Mouse (Mus musculus): ENCODE measurements at regions not wholly inside any gene's neighbourhood (a gene's known extent, or its start where the extent isn't known, plus 50 kb on each side); places are given as distances from the start of the nearest gene placed in this dataset.

GRCm38 (mm10) chr6:148539207-148539960 lies 95.2 kb upstream of the Tmtc1 start:
- Histone ChIP-seq H3K9me3 (replicated peaks; ENCODE audit: control insufficient read depth, low read length, poor library complexity, severe bottlenecking) (0 out of 2 replicates have a peak, but pooled peaks cover 3% of the 10 kb centered on the region), H3K9ac (ENCODE audit: low read depth, low read length) (no peak overlapping the region), H3K27ac (ENCODE audit: low read length) (no peak overlapping the region), H3K27me3 (ENCODE audit: control insufficient read depth, insufficient read depth, low read depth, low read length) (no peaks in the 10 kb centered on the region), H3K4me2 (ENCODE audit: low read length) (no peak overlapping the region), H3K36me3 (ENCODE audit: control insufficient read depth, insufficient read depth, low read length) (no peaks in the 10 kb centered on the region), H3K4me3 (ENCODE audit: low read depth, low read length) (no peak overlapping the region), H3K4me1 (ENCODE audit: control insufficient read depth, insufficient read depth, low read length) (peaks cover 3% of the 10 kb centered on the region; the same call in 1 of the 2 replicates)
- WGBS: 41% methylated on average over 4 of the region's 4 CpGs
- no peak for ATAC-seq

- Histone ChIP-seq H3K36me3 (ENCODE audit: control insufficient read depth, insufficient read depth, low read length) (no peaks in the 10 kb centered on the region), H3K9me3 (replicated peaks; ENCODE audit: control insufficient read depth, low read length, poor library complexity, severe bottlenecking) (0 out of 2 replicates have a peak, but pooled peaks cover 3% of the 10 kb centered on the region), H3K27me3 (ENCODE audit: control insufficient read depth, insufficient read depth, low read depth, low read length) (no peaks in the 10 kb centered on the region), H3K4me2 (ENCODE audit: low read length) (no peak overlapping the region), H3K9ac (ENCODE audit: low read depth, low read length) (no peak overlapping the region), H3K27ac (ENCODE audit: low read length) (no peak overlapping the region), H3K4me3 (ENCODE audit: low read depth, low read length) (no peak overlapping the region), H3K4me1 (ENCODE audit: control insufficient read depth, insufficient read depth, low read length) (no peaks in the 10 kb centered on the region)
- 86% methylated on average over 4 of the region's 4 CpGs for WGBS
- no peak for ATAC-seq
These were observed 90.2 kb upstream of the Tmtc1 start for GRCm38 (mm10) chr6:148534364-148534763.

- no peaks in the 10 kb centered on the region for H3K4me1 ChIP-seq (ENCODE audit: control insufficient read depth, insufficient read depth, low read length)
- no peaks in the 10 kb centered on the region for H3K27me3 ChIP-seq (ENCODE audit: control insufficient read depth, insufficient read depth, low read depth, low read length)
- H3K4me2 ChIP-seq (ENCODE audit: low read length): no peak overlapping the region
- no peak overlapping the region for H3K9ac ChIP-seq (ENCODE audit: low read depth, low read length)
- ATAC-seq: no peak; the same call in 1 of the 2 replicates
- H3K27ac ChIP-seq (ENCODE audit: low read length): no peak overlapping the region
- 93% methylated on average over 1 of the region's 1 CpGs for WGBS
- 0 out of 2 replicates have a peak, but pooled peaks cover 3% of the 10 kb centered on the region for H3K9me3 ChIP-seq (replicated peaks; ENCODE audit: control insufficient read depth, low read length, poor library complexity, severe bottlenecking)
- no peaks in the 10 kb centered on the region for H3K36me3 ChIP-seq (ENCODE audit: control insufficient read depth, insufficient read depth, low read length)
- no peak overlapping the region for H3K4me3 ChIP-seq (ENCODE audit: low read depth, low read length)
These were observed 86.9 kb upstream of the Tmtc1 start for GRCm38 (mm10) chr6:148531068-148531467.

- no peaks in the 10 kb centered on the region for H3K27me3 ChIP-seq (ENCODE audit: control insufficient read depth, insufficient read depth, low read depth, low read length)
- no peaks in the 10 kb centered on the region for H3K36me3 ChIP-seq (ENCODE audit: control insufficient read depth, insufficient read depth, low read length)
- H3K4me2 ChIP-seq (ENCODE audit: low read length): no peak overlapping the region
- WGBS: 73% methylated on average over 2 of the region's 2 CpGs
- no peaks in the 10 kb centered on the region for H3K4me1 ChIP-seq (ENCODE audit: control insufficient read depth, insufficient read depth, low read length)
- no peak overlapping the region for H3K9ac ChIP-seq (ENCODE audit: low read depth, low read length)
- no peak overlapping the region for H3K27ac ChIP-seq (ENCODE audit: low read length)
- H3K4me3 ChIP-seq (ENCODE audit: low read depth, low read length): no peak overlapping the region
- no peak for ATAC-seq
- H3K9me3 ChIP-seq (replicated peaks; ENCODE audit: control insufficient read depth, low read length, poor library complexity, severe bottlenecking): no peaks in the 10 kb centered on the region
These were observed 84.4 kb upstream of the Tmtc1 start for GRCm38 (mm10) chr6:148528611-148529010.

- no peaks in the 10 kb centered on the region for H3K27me3 ChIP-seq (ENCODE audit: control insufficient read depth, insufficient read depth, low read depth, low read length)
- WGBS: 88% methylated on average over 1 of the region's 1 CpGs
These were observed 78.7 kb upstream of the Tmtc1 start for GRCm38 (mm10) chr6:148522893-148523292.

GRCm38 (mm10) chr6:148517536-148518245 lies 73.5 kb upstream of the Tmtc1 start:
- Histone ChIP-seq H3K4me3 (ENCODE audit: low read depth, low read length) (no peak overlapping the region), H3K9ac (ENCODE audit: low read depth, low read length) (no peak overlapping the region), H3K36me3 (ENCODE audit: control insufficient read depth, insufficient read depth, low read length) (no peaks in the 10 kb centered on the region), H3K27ac (ENCODE audit: low read length) (no peak overlapping the region), H3K4me1 (ENCODE audit: control insufficient read depth, insufficient read depth, low read length) (no peaks in the 10 kb centered on the region), H3K9me3 (replicated peaks; ENCODE audit: control insufficient read depth, low read length, poor library complexity, severe bottlenecking) (no peaks in the 10 kb centered on the region), H3K27me3 (ENCODE audit: control insufficient read depth, insufficient read depth, low read depth, low read length) (no peaks in the 10 kb centered on the region), H3K4me2 (ENCODE audit: low read length) (no peak overlapping the region)
- 85% methylated on average over 2 of the region's 2 CpGs for WGBS
- ATAC-seq: no peak

More at GRCm38 (mm10) chr6:148522893-148523292, 78.7 kb upstream of the Tmtc1 start:
- Histone ChIP-seq H3K4me3 (ENCODE audit: low read depth, low read length) (no peak overlapping the region), H3K27ac (ENCODE audit: low read length) (no peak overlapping the region), H3K4me2 (ENCODE audit: low read length) (no peak overlapping the region), H3K4me1 (ENCODE audit: control insufficient read depth, insufficient read depth, low read length) (no peaks in the 10 kb centered on the region), H3K9ac (ENCODE audit: low read depth, low read length) (no peak overlapping the region), H3K36me3 (ENCODE audit: control insufficient read depth, insufficient read depth, low read length) (no peaks in the 10 kb centered on the region), H3K9me3 (replicated peaks; ENCODE audit: control insufficient read depth, low read length, poor library complexity, severe bottlenecking) (no peaks in the 10 kb centered on the region)
- ATAC-seq: no peak

GRCm38 (mm10) chr6:148516654-148517053 lies 72.5 kb upstream of the Tmtc1 start:
- no peak for ATAC-seq
- no peaks in the 10 kb centered on the region for H3K27me3 ChIP-seq (ENCODE audit: control insufficient read depth, insufficient read depth, low read depth, low read length)
- WGBS: 79% methylated on average over 4 of the region's 4 CpGs

GRCm38 (mm10) chr6:148515105-148515504 lies 70.9 kb upstream of the Tmtc1 start:
- Histone ChIP-seq H3K9me3 (replicated peaks; ENCODE audit: control insufficient read depth, low read length, poor library complexity, severe bottlenecking) (no peaks in the 10 kb centered on the region), H3K4me2 (ENCODE audit: low read length) (no peak overlapping the region), H3K27ac (ENCODE audit: low read length) (no peak overlapping the region), H3K9ac (ENCODE audit: low read depth, low read length) (no peak overlapping the region), H3K27me3 (ENCODE audit: control insufficient read depth, insufficient read depth, low read depth, low read length) (no peaks in the 10 kb centered on the region), H3K36me3 (ENCODE audit: control insufficient read depth, insufficient read depth, low read length) (no peaks in the 10 kb centered on the region), H3K4me1 (ENCODE audit: control insufficient read depth, insufficient read depth, low read length) (no peaks in the 10 kb centered on the region), H3K4me3 (ENCODE audit: low read depth, low read length) (no peak overlapping the region)
- 66% methylated on average over 6 of the region's 6 CpGs for WGBS
- ATAC-seq: no peak

More at GRCm38 (mm10) chr6:148516654-148517053, 72.5 kb upstream of the Tmtc1 start:
- H3K4me3 ChIP-seq (ENCODE audit: low read depth, low read length): no peak overlapping the region
- no peaks in the 10 kb centered on the region for H3K9me3 ChIP-seq (replicated peaks; ENCODE audit: control insufficient read depth, low read length, poor library complexity, severe bottlenecking)
- no peak overlapping the region for H3K4me2 ChIP-seq (ENCODE audit: low read length)
- H3K27ac ChIP-seq (ENCODE audit: low read length): no peak overlapping the region
- H3K36me3 ChIP-seq (ENCODE audit: control insufficient read depth, insufficient read depth, low read length): no peaks in the 10 kb centered on the region
- no peaks in the 10 kb centered on the region for H3K4me1 ChIP-seq (ENCODE audit: control insufficient read depth, insufficient read depth, low read length)
- H3K9ac ChIP-seq (ENCODE audit: low read depth, low read length): no peak overlapping the region

- no peak for ATAC-seq
- Histone ChIP-seq H3K36me3 (ENCODE audit: control insufficient read depth, insufficient read depth, low read length) (no peaks in the 10 kb centered on the region), H3K4me1 (ENCODE audit: control insufficient read depth, insufficient read depth, low read length) (no peaks in the 10 kb centered on the region), H3K27ac (ENCODE audit: low read length) (no peak overlapping the region), H3K4me3 (ENCODE audit: low read depth, low read length) (no peak overlapping the region), H3K9me3 (replicated peaks; ENCODE audit: control insufficient read depth, low read length, poor library complexity, severe bottlenecking) (no peaks in the 10 kb centered on the region), H3K27me3 (ENCODE audit: control insufficient read depth, insufficient read depth, low read depth, low read length) (no peaks in the 10 kb centered on the region), H3K9ac (ENCODE audit: low read depth, low read length) (no peak overlapping the region), H3K4me2 (ENCODE audit: low read length) (no peak overlapping the region)
- WGBS: 96% methylated on average over 1 of the region's 1 CpGs
These were observed 70.5 kb upstream of the Tmtc1 start for GRCm38 (mm10) chr6:148514645-148515044.

All from midbrain, embryonic 16.5 days (tissue).